Mouse (Mus musculus) megakaryocyte, embryonic 14.5 days (primary cell): ENCODE data around the gene Prr14. TPM values are rescaled to one million over a fixed set of nuclear protein-coding genes. Genes with fewer than 3 reads are reported as not detected.

Experiments used
- H3K27me3 ChIP-seq: replicated peaks from 2 replicates; pipeline ENCODE3; 2012; ENCODE audit warnings: inconsistent platforms
- H3K36me3 ChIP-seq: replicated peaks from 2 replicates; pipeline ENCODE3; 2012; ENCODE audit warnings: low read length, inconsistent platforms, mixed read lengths
- H3K4me1 ChIP-seq: 2 replicates; pipeline ENCODE4 v1.6.1; 2012; ENCODE audit warnings: inconsistent platforms
- H3K4me3 ChIP-seq: replicated peaks from 2 replicates; pipeline ENCODE3; 2012; ENCODE audit warnings: moderate library complexity, mild to moderate bottlenecking, inconsistent platforms
- H3K9me3 ChIP-seq: 2 replicates; pipeline ENCODE4 v1.6.1; 2012; ENCODE audit warnings: inconsistent platforms
- FLI1 ChIP-seq: IDR thresholded peaks from 2 replicates; pipeline ENCODE4 v1.6.1; 2012; ENCODE audit warnings: low read length, inconsistent platforms, mixed read lengths
- GATA1 ChIP-seq: IDR thresholded peaks from 3 replicates; pipeline ENCODE4 v1.6.1; 2012; ENCODE audit warnings: mixed read lengths, low read length, inconsistent platforms, borderline replicate concordance
- polyA plus RNA-seq: library from polyadenylated mRNA; stranded (reverse); fragments of >175 nt; gene quantifications from 2 replicates; pipeline ENCODE4 v1.2.3, GENCODE M21; 2012; ENCODE audit warnings: low replicate concordance; ENCODE audit not compliant: insufficient read depth

Prr14 gene
- polyA plus RNA-seq, 1 experiment, result 83.1 TPM

GRCm38 (mm10) chr7:127511241-127511640 is 51.8 kb downstream of the Prr14 start:
- H3K4me1 ChIP-seq, result peaks cover 26% of the 10 kb centered on the region
- H3K36me3 ChIP-seq, result peaks cover 27% of the 10 kb centered on the region
- TF ChIP-seq FLI1 (no peak), GATA1 (no peak)
- no peaks in the 10 kb centered on the region for H3K9me3 ChIP-seq
- H3K4me3 ChIP-seq, result peak overlapping the region; percentile 98
- H3K27me3 ChIP-seq, result no peaks in the 10 kb centered on the region

DNA sequence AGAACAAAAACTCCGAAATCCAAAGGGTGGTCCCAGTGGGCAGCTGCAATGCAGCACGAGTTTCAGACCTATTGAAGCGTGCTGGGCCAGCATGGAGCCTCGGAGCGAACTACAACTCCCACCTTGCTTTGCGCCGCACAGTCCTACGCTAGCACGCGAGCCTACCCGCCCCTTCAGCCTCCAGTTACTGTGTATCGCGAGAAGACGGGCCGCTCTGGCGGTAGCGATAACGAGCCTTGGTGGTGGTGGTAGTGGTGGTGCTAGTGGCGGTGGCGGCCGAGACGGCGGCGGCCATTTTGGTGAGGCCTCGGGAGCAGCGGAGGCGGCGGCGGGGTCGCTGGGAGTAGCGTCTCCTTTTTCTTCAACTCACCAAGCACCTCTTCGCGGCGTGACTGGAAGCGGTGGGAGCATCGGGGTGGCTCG is 52.4 kb downstream of the Prr14 start, which contains the start of gene Srcap:
Gene Srcap, plus strand, starts transcription at position 176 of the 423 bp plus-strand sequence.
- Histone ChIP-seq H3K4me1 (peaks cover 26% of the 10 kb centered on the region), H3K4me3 (peak within 1 kb of the TSS; percentile 98), H3K27me3 (no peaks in the 10 kb centered on the region), H3K36me3 (peaks cover 33% of the 10 kb centered on the region), H3K9me3 (no peaks in the 10 kb centered on the region)
- TF ChIP-seq GATA1 (peak; percentile 91; the same call in 1 of the 3 replicates), FLI1 (no peak)

GRCm38 (mm10) chr7:127512231-127513015 is 53.0 kb downstream of the Prr14 start:
- no peaks in the 10 kb centered on the region for H3K9me3 ChIP-seq
- H3K27me3 ChIP-seq, result no peaks in the 10 kb centered on the region
- H3K36me3 ChIP-seq, result peaks cover 39% of the 10 kb centered on the region
- TF ChIP-seq FLI1 (no peak), GATA1 (no peak)
- H3K4me1 ChIP-seq, result peaks cover 26% of the 10 kb centered on the region
- peak overlapping the region; percentile 98 for H3K4me3 ChIP-seq

GRCm38 (mm10) chr7:127513016-127513390 is 53.6 kb downstream of the Prr14 start:
- TF ChIP-seq FLI1, result no peak
- no peak for TF ChIP-seq GATA1
- peaks cover 26% of the 10 kb centered on the region for H3K4me1 ChIP-seq
- H3K9me3 ChIP-seq, result no peaks in the 10 kb centered on the region
- H3K4me3 ChIP-seq, result peak overlapping the region; percentile 98
- H3K36me3 ChIP-seq, result peaks cover 44% of the 10 kb centered on the region
- H3K27me3 ChIP-seq, result no peaks in the 10 kb centered on the region

DNA sequence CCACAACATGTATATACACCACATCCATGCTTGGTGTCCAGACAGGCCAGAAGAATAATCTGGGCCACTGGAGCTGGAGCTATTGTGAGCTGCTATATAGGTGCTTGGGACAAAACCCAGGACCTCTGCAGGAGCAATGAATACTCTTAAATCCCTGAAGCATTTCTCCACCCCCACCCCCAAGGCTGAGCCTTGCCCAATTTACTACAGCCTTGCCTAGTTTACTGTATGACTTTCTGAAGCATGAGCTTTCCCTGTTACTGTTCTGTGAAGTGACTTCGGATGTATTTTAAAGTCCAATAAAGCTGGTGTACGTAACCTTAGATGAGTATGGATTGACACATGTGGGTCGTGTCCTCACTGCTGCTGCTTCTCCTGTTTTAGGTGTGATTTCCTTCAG is 54.4 kb downstream of the Prr14 start:
- TF ChIP-seq FLI1 (no peak), GATA1 (no peak)
- Histone ChIP-seq H3K27me3 (no peaks in the 10 kb centered on the region), H3K36me3 (peaks cover 52% of the 10 kb centered on the region), H3K4me1 (peaks cover 26% of the 10 kb centered on the region), H3K4me3 (peak overlapping the region; percentile 70), H3K9me3 (no peaks in the 10 kb centered on the region)

DNA sequence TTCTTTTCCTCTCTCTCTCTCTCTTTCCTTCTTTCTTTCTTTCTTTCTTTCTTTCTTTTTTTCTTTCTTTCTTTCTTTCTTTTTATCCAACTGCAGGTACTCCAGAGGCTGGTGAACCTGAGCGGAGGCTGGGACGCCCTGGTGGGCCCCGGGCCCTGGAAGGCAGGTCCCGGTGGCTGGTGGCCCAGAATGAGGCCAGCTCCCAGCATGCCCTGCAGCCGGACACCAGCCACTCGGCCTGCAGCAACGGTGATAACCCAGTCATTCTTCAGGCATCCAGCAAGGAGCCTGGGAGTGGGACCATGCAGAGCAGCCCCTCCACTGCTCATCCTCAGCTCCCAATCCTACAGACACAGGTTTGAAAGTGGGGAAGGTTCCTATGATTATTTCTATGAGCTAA is 56.4 kb downstream of the Prr14 start:
- H3K9me3 ChIP-seq, result no peaks in the 10 kb centered on the region
- H3K36me3 ChIP-seq, result peaks cover 71% of the 10 kb centered on the region
- no peak overlapping the region for H3K4me3 ChIP-seq
- no peaks in the 10 kb centered on the region for H3K27me3 ChIP-seq
- H3K4me1 ChIP-seq, result peaks cover 26% of the 10 kb centered on the region
- TF ChIP-seq GATA1, result no peak
- TF ChIP-seq FLI1, result no peak

- peaks cover 76% of the 10 kb centered on the region for H3K36me3 ChIP-seq
- peaks cover 23% of the 10 kb centered on the region for H3K4me1 ChIP-seq
- H3K9me3 ChIP-seq, result no peaks in the 10 kb centered on the region
- no peak for TF ChIP-seq GATA1
- H3K27me3 ChIP-seq, result no peaks in the 10 kb centered on the region
- H3K4me3 ChIP-seq, result no peak overlapping the region
Observed at GRCm38 (mm10) chr7:127516344-127516743, 56.9 kb downstream of the Prr14 start.

- H3K36me3 ChIP-seq, result peaks cover 97% of the 10 kb centered on the region
Observed at GRCm38 (mm10) chr7:127519284-127519683, 59.9 kb downstream of the Prr14 start, which contains the start of gene Gm42715. TSS of gene Gm42715 (plus strand) at chr7:127519584.

More at GRCm38 (mm10) chr7:127519284-127519683, 59.9 kb downstream of the Prr14 start, which contains the start of gene Gm42715:
- no peaks in the 10 kb centered on the region for H3K9me3 ChIP-seq
- peaks cover 4% of the 10 kb centered on the region; the same call in 1 of the 2 replicates for H3K4me1 ChIP-seq
- no peaks in the 10 kb centered on the region for H3K27me3 ChIP-seq
- TF ChIP-seq GATA1 (no peak), FLI1 (no peak)
- no peak within 1 kb of the TSS for H3K4me3 ChIP-seq

Other genes starting within 250 kb of the Prr14 start
- gene Zfp553, start 226.6 kb upstream of the Prr14 start, polyA plus RNA-seq, result 10.8 and 17.3 TPM in 2 replicates
- gene Sept1, start 226.5 kb upstream of the Prr14 start, polyA plus RNA-seq, result 369 and 529 TPM in 2 replicates
- 85.4 and 270 TPM in 2 replicates for gene Zfp771, start 215.3 kb upstream of the Prr14 start, polyA plus RNA-seq
- 65.3 and 143 TPM in 2 replicates for gene Dctpp1, start 198.9 kb upstream of the Prr14 start, polyA plus RNA-seq
- gene Sephs2, start 185.6 kb upstream of the Prr14 start, polyA plus RNA-seq, result 32.9 and 41.0 TPM in 2 replicates
- 11.2 and 21.5 TPM in 2 replicates for gene Itgal, start 163.4 kb upstream of the Prr14 start, polyA plus RNA-seq
- gene Zfp768, start 114.0 kb upstream of the Prr14 start, polyA plus RNA-seq, result 21.5 and 31.6 TPM in 2 replicates
- gene Zfp747, start 83.6 kb upstream of the Prr14 start, polyA plus RNA-seq, result 0.73 TPM in 1 of 2 replicates, not detected in the other
- 0.07 and 1.7 TPM in 2 replicates for gene 9130019O22Rik, start 72.4 kb upstream of the Prr14 start, polyA plus RNA-seq
- gene E430018J23Rik, start 66.0 kb upstream of the Prr14 start, polyA plus RNA-seq, result 5.5 TPM in 1 of 2 replicates, not detected in the other
- 0.32 TPM in 1 of 2 replicates, not detected in the other for gene Zfp764, start 52.8 kb upstream of the Prr14 start, polyA plus RNA-seq
- 12.3 and 25.6 TPM in 2 replicates for gene Zfp688, start 37.5 kb upstream of the Prr14 start, polyA plus RNA-seq
- gene Zfp689, start 10.5 kb upstream of the Prr14 start, polyA plus RNA-seq, result 4.4 and 12.0 TPM in 2 replicates
- 237 and 322 TPM in 2 replicates for gene Fbrs, start 19.6 kb downstream of the Prr14 start, polyA plus RNA-seq
- gene Srcap, start 52.4 kb downstream of the Prr14 start, polyA plus RNA-seq, result 4.0 and 9.1 TPM in 2 replicates
- 15.7 and 25.1 TPM in 2 replicates for gene Gm42715, start 60.0 kb downstream of the Prr14 start, polyA plus RNA-seq
- gene Tmem265, start 101.8 kb downstream of the Prr14 start, polyA plus RNA-seq, result 0.34 TPM in 1 of 2 replicates, not detected in the other
- 19.1 and 27.2 TPM in 2 replicates for gene Phkg2, start 113.7 kb downstream of the Prr14 start, polyA plus RNA-seq
- 23.5 and 28.8 TPM in 2 replicates for gene Ccdc189, start 129.0 kb downstream of the Prr14 start, polyA plus RNA-seq
- 14.7 and 20.8 TPM in 2 replicates for gene Rnf40, start 129.2 kb downstream of the Prr14 start, polyA plus RNA-seq
- gene Zfp629, start 156.2 kb downstream of the Prr14 start, polyA plus RNA-seq, result 2.9 TPM in 1 of 2 replicates, not detected in the other
- 52.6 and 165 TPM in 2 replicates for gene Bcl7c, start 249.3 kb downstream of the Prr14 start, polyA plus RNA-seq